Mouse (Mus musculus): ENCODE measurements around the gene Wdr17.

The Wdr17 gene

DNA sequence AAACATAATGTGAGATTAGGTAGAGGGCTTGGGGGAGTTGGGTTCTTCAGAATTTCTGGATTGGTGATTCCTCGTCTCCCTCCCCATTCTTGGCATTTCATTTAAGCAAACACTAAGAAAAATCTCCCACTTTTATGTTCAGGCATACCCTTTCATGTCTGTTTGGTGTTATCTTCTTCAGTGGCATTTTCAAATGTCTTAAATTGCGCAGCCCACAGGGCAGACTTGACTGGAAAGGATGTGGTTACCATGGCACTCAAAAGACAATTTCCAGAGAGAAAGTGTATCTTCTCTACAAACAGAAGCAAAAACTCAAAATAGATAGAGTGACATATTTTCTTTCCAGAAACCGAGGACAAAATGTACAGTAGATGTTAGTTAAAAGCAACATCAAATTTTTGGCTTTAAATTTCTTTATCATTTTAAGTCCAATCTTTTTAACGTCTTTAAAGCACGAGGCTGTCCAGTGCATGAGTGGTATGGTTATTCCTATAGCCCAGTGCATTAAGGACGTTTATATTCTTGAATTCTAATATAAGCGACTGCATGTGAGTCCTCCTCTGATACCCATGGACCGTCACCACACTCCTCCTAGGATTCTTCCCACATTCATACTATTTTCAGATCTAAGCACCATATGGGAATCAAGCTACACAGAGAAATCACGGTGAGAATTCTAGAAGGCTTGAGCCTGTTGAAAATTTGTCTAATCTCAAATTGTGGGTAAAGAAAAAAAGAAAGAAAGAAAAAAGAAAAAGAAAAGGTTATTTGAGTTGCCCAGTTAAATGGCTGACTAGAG is at the start of gene Wdr17:
Gene Wdr17 (minus strand): TSS at position 198 of the 799 bp plus-strand sequence.
- in situ Hi-C loops (cut with MseI, MboI): no loop called here

DNA sequence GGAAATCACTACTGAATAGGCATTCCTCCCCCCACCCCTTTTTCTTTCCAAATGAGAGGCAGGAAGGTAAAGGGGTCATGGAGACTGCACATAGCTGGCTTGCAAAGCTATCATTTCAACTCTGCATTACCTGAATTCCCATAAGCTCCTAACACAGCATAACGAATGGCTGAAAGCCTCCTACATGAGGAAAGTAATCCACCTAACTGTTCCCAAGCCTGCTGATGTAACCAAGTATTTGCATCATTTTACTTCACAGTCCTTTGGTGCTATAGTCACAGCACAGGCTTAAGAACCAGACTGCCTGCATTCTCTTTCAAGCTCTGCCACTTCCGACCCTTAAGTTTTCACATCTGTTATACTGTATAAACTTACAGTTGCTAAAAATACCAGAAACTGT is 45.3 kb upstream of the Wdr17 start:
- in situ Hi-C loops (cut with MseI, MboI): no loop called here

DNA sequence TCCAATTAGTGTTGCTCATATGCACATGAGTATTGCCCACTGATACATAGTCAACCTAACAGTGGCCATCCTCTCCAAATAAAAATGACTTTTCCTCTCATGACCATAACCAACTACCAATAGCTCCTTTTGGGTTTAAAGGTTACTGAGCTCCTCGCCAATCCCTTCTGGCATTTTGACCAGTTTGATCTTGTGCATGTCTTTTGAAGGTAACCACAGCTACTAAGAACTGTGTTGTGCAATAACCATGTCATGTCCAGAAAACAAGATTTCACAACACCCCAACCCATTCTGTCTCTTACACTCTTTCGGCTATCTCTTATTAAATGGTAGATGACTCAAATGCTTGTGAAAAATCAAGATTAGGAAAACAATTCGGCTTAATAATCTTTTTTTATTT is 38.0 kb upstream of the Wdr17 start:
- in situ Hi-C loops (cut with MseI, MboI): no loop called here

DNA sequence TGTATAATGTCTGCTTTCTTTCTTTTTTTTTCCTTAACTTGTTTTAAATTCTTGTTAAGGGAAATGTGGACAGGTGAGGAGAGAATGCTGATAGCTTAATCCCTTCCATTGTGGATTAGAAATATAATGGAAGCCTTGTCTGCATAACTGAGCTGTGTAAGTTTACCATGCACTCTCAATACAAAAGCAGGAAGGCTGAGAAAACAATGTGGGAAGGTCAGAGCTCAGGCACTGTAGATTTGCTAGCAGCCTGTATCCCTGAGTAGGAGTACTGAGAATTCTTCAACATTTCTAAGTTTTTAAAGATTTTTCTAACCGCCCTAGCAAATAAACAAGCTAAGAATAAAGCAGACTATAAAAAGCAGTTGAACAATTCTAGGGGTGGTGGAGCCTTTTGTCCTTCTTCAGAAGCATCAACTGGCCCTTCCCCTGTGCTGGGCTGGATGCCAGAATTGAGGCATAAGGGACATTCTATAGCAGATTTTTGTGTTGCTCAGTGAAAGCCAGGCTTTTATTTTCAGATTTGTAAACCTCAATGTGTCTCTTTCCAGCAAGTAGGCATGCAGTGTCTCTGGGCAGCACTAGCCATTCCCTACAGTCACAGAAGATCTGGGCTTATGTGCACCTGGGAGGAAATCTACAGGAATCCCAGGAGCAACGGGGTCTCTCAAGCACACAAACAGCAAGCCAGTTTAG is 35.3 kb upstream of the Wdr17 start:
- in situ Hi-C loops (cut with MseI, MboI): no loop called here

DNA sequence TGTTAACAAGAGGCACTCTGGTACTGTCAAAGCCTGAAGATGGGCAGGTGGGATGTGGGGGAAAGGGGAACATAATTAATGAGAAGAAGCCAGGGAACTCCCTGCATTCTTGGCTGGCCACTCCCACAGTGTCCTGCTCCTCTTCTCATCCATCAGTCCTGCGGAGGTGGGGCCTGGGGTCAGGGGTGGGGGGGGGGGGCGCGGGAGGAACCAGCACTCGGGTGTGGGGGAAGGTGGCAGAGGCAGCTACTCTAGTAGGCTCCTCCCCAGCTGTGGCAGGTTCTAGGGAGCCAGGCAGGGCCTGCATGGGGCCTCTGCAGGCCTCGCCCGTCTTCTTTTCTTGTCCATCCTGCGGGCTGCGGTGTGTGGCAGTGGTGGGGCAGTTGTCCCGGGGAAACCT is 30.7 kb upstream of the Wdr17 start:
- in situ Hi-C loops (cut with MseI, MboI): no loop called here

DNA sequence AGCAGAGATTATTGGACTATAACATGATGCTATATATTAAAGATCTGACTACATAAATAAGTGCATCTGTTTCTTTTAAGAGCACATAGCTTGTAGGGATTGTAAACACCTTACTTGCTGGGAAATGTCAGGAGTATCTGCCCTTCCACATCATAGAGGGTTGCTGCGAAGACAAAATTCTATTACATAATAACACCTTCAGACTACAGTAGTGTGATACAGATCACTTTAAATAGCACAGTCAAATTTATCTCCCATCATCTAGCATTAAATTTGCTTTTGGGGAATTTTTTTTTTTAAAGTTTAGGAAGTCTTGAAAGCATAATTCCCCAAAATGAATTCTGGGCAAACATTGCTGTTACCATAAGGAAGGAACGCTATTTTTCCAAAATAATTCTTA is 25.9 kb upstream of the Wdr17 start:
- in situ Hi-C loops (cut with MseI, MboI): no loop called here

DNA sequence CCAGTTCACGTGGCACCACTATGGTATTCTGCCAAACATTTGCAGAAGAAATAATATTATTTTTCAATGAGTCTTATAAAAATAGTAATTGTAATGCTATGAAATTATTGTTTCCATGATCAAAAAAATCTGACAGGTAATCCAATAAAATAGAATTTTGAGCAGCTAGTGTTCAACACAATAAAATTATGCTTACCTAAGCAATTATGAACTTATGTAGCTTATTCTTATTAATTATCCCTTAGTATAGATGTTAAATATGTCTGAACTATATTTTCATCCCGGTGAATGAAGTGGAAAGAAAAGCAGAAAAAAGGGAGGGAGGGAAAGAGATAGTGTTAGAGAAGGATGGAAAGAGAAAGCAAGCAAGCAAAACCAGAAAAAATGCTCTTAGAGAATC is 12.5 kb upstream of the Wdr17 start:
- in situ Hi-C loops (cut with MseI, MboI): no loop called here

DNA sequence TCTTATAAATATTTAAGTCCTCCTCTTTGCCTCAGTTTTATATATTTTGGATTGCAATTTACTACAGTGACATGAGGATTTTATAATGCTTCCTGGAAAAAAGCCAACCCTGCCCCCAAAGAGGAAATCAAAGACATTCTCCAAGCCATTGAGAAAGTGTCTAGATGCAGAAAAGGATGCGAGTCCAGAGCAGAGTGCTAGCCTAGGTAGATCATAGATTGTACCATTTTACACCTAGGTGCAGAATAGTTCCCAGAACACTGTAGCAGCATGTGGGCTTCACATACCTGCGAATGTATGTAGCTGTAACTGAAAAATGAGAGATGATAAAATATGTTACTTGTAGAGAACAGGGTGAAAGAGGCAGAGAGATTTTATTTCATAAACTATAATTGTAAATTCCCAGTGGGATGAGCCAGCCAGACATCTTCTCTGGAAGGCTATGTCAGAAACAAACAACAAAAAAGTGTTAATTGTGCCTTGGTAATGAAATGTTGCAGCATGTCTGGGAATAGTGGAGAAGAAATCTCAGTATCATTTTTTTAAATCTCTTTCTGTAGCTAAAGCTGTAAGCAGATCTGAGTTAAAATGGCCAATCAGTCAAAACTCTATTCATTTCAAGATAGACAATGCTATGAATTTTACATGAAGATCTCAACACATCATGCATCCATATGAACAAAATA is 7.8 kb upstream of the Wdr17 start:
- in situ Hi-C loops (cut with MseI, MboI): no loop called here

DNA sequence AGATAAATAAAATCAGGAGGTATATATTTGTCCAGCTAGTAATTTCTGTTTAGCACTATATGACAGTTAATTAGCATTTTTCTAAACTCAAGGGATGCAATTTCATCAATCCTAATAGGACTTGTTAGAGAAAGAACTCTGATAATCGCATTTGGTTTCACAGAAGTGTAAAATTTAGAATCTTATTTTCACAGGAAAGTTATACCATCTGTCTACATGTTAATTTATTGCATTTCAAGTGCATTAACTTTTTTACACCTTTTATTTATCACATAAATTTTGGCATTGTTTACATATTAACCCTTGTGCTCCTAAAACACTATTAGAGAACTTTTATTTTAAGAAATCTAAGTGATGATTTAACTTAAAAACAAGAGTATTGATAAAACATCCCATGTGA is 7.2 kb upstream of the Wdr17 start:
- in situ Hi-C loops (cut with MseI, MboI): no loop called here

DNA sequence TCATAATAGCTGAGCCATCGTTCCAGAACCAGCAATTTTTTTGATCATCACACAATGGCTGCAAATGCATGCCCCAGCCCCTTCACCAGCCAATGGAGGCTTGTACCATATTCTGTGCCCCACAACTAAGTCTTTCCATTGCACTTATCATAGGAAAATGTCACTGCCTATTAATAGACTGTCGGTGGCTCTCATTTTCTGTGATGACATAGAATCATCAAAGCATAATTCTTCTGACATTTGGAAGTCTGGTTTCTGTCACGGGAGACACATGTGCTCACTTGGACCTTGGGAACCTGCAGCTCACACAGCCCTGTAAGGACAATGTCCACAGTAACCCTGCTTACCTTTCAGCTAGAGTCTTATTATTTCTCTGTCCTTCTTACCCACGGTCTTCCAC is 424 bp downstream of the Wdr17 start:
- in situ Hi-C loops (cut with MseI, MboI): no loop called here

DNA sequence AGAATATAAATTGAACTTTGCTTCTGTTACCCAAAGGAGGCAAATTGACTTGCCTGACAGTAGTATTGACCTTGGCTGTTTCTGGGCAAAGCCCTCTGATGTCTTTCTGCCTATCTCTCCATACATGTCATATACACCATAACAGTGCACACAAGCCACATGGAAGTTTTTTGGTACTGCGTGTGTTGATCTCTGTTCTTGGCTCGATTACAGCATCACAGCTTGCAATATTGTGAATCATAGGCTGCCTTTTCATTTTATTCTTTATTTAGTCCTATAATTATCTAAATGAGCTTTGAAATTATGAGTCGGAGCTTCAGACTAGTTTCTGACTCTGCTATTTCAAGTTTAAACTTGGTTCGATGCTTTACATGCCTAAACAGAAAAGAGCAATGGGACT is 10.5 kb downstream of the Wdr17 start:
- in situ Hi-C loops (cut with MseI, MboI): no loop called here

DNA sequence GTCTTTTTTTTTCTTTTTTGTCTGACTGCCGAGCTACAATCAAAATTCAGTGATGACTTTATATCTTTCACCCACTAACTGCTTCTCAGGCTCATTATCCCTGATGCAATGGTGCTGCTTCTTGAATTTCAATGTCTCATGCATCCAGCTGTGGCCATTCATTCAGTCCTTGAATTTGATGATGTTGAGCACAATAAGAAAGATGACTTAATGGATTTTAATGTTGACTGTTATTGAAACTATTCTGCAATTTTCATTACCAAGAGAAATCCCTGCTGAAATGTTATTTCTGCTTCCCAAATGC is 22.3 kb downstream of the Wdr17 start:
- in situ Hi-C loops (cut with MseI, MboI): no loop called here

DNA sequence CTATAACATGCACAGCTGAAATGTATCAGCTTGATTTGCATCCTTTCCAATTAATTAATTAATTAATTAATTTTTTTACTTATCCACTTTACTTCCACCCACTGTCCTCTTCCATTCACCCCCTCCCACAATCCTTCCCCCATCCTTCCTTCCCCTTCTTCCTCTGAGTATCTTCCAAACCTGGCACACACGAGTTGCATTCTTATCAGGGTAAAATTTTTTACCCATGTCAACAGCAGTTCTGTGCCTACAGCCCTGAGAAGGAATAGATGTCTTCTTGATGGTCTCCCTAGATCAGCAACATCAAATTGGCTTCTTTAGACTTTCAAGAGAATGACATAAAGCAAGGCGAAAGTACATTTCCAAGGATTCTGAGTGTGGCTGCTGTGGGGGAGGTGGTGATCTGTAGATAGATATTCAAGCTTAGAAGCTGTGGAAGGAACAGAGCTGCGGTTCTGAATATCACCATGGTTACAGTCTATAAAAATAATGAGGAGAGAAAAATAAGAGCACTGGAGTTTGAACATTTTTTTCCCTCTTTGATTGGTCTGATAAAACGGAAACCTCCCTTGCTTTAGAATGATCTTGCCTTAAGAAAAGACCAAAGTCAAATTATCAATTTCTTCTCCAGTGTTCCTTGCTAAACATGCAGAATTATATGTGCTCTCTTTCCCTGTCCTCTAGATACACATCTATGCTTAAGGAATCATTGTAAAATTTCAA is 22.8 kb downstream of the Wdr17 start:
- in situ Hi-C loops (cut with MseI, MboI): no loop called here

DNA sequence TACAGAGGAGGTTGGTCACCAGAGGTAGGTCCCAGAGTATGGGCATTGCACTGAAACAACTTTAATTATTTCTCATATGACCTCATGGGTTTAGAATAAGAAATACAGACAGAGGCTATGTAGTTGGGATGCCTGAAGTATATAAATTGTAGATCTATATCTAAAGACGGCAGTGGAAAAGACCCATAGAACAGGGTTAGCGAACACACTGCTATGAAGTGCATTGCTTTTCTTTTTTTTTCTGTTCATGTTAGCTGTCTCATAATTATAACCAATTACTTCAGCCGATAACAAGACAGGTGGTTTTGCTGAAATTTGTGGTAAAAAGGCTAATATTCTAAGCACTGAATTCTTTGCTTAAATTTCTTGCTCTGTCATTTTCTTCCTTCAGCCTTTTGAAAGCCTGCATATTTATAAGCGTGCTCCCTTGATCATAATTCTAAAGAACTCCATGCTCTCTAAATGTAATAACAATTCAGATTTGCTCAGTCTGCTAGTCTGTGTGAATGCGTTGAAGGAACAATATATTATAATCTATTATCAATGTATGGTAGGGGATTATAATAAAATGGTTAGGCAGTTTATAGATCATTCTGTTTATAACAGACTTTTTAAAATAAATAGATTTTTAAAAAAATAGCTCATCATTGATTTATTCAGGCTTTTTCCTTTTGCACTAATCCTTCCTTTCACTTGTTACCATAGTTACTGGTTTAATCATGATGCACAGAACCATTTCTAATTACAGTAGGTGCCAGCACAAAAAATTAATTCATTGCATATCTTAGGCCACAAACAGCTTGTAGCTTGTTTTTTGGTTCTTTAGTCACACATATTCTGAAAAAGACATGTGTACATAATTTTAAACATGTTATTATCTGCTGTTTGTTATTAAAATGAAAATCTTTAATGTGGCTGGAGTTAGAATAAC is 50.7 kb downstream of the Wdr17 start:
- in situ Hi-C loops (cut with MseI, MboI): no loop called here

DNA sequence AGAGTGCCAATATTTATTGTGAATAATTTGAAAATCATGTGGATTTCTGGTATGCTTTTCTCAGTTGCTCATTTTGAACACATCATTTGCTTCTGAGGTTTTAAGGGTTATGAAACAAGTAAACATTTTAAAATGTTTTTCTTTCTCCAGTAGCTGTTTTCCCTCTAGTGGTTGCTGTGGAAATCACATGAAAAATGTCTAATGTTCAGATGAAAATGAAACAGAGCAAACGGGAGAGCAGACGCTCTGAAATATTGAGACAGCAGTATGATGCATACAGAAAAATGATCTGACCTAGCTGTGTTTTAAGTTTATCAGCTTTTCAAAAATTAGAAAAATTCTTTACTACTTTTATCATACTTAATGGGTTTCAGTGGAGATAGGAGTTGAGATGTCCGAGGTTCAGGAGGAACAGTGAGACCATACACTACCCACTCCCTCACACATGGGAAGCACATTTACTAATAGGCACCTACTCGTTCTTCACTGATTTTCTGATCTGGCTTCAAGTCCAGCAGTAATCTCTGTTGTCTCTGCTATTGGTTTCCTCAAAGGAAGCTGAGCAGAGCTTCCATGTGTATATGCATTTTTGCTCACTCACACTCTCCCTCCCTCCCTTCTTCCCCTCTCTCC is 57.1 kb downstream of the Wdr17 start:
- in situ Hi-C loops (cut with MseI, MboI): no loop called here

DNA sequence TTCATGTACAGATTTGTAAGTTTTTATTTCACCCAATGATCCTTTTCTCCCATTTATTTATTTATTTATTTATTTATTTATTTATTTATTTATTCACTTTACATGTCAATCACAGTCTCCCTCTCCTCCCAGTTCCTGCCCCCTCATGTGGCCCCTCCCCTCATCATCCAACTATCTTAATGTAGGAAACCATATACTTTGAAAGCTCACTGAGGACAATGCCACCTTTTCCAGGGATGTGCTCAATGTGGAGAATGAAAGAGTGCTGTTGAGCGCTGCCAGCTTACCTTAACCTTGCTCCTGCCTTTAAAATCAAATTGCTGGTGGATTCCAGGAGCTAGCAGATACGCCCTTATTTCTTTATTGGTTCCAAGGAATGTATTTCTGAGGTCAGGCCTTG is 59.0 kb downstream of the Wdr17 start:
- in situ Hi-C loops (cut with MseI, MboI): no loop called here

DNA sequence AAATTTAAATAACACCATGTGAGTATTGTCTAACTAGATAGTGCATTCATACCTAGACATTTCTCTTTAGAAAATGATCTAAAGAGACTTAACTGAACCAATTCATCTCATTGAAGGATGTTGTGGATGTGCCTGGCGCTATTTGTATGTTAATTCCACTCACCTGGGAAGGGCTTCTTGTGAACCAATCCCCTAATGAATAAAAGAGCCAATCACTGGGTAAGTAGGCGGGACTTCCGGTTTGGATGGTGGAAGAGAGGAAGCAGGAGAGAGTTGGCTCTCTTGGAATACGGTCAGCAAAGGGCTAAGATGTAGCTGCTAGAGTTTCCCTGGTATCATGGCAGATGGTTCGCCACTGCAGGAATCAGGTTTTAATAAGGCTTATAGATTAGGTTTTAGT is 64.0 kb downstream of the Wdr17 start:
- in situ Hi-C loops (cut with MseI, MboI): no loop called here

DNA sequence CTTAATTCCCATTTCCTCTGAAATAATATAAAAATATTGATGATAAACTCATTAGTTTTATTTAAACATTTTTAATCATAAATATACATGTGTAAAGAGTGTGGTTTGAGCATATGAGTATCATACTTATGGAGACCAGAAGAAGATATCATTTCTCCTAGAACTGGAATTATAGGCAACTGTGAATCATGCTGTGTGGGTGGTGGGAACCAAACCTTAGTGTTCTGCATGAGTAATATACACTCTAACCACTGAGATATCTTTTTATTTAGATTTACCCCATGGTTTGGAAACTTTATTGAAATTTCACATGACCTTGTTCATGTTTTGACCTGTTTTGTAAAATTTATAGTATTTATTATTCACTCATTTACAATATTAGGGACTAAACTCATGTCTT is 68.3 kb downstream of the Wdr17 start:
- in situ Hi-C loops (cut with MseI, MboI): no loop called here

DNA sequence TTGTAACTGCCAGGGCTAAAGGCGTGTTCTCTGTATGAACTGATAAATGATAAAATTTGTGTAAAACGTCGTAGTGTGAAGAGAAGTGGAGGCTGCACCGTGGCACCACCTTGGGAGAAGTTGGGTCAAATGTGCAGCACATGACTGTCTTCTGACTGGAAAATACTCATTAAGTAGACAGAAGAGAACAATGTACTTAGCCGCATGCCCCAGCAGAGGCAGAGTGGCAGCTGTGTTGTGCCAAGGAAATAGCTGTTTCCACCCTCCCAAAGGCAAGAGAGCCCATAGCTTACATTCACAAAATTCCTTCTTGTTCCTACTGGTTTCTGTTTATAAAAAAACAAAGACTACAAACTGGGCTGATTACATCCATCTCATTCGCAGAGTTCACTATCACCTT is 78.8 kb downstream of the Wdr17 start:
- in situ Hi-C loops (cut with MseI, MboI): no loop called here

DNA sequence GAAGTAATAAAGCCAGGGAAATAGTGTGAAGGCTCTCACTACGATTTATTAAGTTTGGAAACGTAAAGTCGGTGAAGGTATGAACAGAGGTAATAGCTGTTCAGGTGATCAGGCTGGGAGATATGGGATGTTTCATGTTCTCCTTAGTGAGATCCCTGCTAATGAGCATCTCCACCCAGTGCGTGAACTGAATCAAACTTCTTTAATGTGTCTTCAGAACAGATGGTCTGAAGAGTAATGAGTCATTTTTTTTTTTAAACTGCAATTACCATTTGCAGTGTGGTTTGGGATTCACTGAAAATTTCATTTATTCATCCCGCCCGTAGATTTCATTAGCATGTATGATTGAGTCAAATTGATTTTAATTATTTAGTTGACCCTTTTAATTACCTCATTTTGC is 80.8 kb downstream of the Wdr17 start:
- in situ Hi-C loops (cut with MseI, MboI): no loop called here

DNA sequence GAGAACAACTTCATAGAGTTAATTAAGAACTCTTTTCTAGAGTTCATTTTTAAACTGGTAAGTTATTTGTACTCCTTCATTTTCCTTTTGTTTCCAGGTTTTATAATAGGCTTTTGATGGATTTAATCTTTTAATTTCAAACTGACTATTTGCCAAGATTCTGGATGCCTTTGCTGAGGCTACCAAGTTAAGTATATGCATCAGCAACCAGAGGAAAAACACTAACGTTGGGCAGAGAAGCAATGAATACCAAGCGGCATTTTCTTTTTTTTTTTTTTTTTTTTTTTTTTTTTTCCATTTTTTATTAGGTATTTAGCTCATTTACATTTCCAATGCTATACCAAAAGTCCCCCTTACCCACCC is 94.3 kb downstream of the Wdr17 start:
- in situ Hi-C loops (cut with MseI, MboI): no loop called here
